Mouse (Mus musculus) embryonic facial prominence, embryonic 12.5 days (tissue): Measurements from ENCODE around the gene St6galnac5. TPM values are rescaled to one million over a fixed set of nuclear protein-coding genes. Genes with fewer than 3 reads are reported as not detected.

Experiments
- ATAC-seq: fragments of 200-750 bp; cut with Nextera tagmentation; 2 replicates; pipeline ENCODE4 v1.8.0; 2017; ENCODE audit not compliant: insufficient number of reproducible peaks, insufficient read depth, low FRiP score, low TSS enrichment
- H3K27ac ChIP-seq: fragments of 300-500 bp; sonication (generic); 2 replicates; pipeline ENCODE4 v1.5.1; 2016; ENCODE audit warnings: mild to moderate bottlenecking
- H3K27me3 ChIP-seq: fragments of 300-500 bp; sonication (generic); 2 replicates; pipeline ENCODE4 v1.6.1; 2016; ENCODE audit warnings: mild to moderate bottlenecking, moderate library complexity
- H3K36me3 ChIP-seq: fragments of 300-500 bp; sonication (generic); 2 replicates; pipeline ENCODE4 v1.6.1; 2016; ENCODE audit warnings: mild to moderate bottlenecking
- H3K4me1 ChIP-seq: fragments of 300-500 bp; sonication (generic); 2 replicates; pipeline ENCODE4 v1.6.1; 2016
- H3K4me2 ChIP-seq: fragments of 300-500 bp; sonication (generic); replicated peaks from 2 replicates; pipeline ENCODE4 v1.6.1; 2016; ENCODE audit warnings: mild to moderate bottlenecking, moderate library complexity
- H3K4me3 ChIP-seq: fragments of 300-500 bp; sonication (generic); 2 replicates; pipeline ENCODE4 v1.5.1; 2016; ENCODE audit warnings: mild to moderate bottlenecking
- H3K9ac ChIP-seq: fragments of 300-500 bp; sonication (generic); 2 replicates; pipeline ENCODE4 v1.6.1; 2016; ENCODE audit warnings: mild to moderate bottlenecking, moderate library complexity
- H3K9me3 ChIP-seq: fragments of 300-500 bp; sonication (generic); 2 replicates; pipeline ENCODE4 v1.6.1; 2016; ENCODE audit warnings: mild to moderate bottlenecking, moderate library complexity
- WGBS: fragments of 180-500 bp; shearing (Covaris S2); methylation state at CpG from one replicate; pipeline ENCODE4 v1.1.7; 2016; 5-methylcytosine and 5-hydroxymethylcytosine counted together
- polyA plus RNA-seq: library from polyadenylated mRNA; unstranded; fragments of >200 nt; fragmentation: Nextera tagmentation; extraction: Ambion mirVana; gene quantifications from 2 replicates; pipeline ENCODE4 v1.2.1, GENCODE M21; 2016

The St6galnac5 gene
- polyA plus RNA-seq, 1 experiment from 2014 or later: 2.4 TPM

DNA sequence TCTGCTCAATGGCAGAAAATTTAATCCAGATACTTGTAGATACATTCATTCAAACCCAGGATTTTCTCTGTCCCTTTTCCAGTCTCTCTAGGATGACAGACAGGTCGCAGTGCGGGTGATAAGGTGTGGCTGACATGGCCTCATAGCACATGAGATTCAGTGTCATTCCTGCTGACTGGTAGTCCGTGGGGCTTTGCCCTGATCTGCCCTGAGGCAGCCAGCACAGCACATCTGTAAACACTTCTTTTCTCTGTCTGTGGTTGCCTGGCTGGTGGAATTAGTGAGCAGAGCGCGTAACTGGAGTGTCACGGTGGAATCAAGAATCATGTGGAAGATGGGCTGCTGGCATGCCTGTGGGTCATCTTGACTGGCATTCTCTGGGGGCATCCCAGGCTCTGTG, 212.0 kb downstream of the St6galnac5 start:
- Histone ChIP-seq H3K4me1 (peaks cover 8% of the 10 kb centered on the region; the same call in 1 of the 2 replicates), H3K9me3 (no peaks in the 10 kb centered on the region), H3K4me2 (no peak overlapping the region), H3K4me3 (no peak overlapping the region), H3K36me3 (peaks cover 11% of the 10 kb centered on the region), H3K9ac (no peak overlapping the region), H3K27ac (no peak overlapping the region), H3K27me3 (no peaks in the 10 kb centered on the region)
- WGBS: 62% methylated on average over 6 of the region's 6 CpGs
- ATAC-seq: no peak

DNA sequence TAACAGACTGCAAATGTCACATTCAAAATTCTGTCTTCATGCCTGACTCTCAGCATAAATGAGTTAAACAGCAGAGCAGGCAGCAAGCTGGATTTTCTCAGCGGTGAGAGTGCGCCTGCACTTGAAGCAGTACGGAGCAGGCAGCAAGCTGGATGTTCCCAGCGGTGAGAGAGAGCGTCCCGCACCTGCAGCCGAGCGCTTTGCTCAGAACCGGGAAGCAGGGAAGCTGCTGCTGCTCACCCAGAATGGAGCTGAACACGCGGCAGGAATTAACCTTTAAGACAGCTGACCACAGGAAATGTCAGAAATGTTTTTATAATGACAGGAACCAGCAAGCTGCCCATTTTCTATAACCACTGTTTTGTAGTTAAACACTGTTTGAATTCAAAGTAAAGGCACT, 214.6 kb downstream of the St6galnac5 start:
- H3K4me3 ChIP-seq: no peak overlapping the region
- WGBS: 62% methylated on average over 11 of the region's 11 CpGs
- peaks cover 23% of the 10 kb centered on the region; the same call in 1 of the 2 replicates for H3K4me1 ChIP-seq
- H3K9ac ChIP-seq: no peak overlapping the region
- no peak overlapping the region for H3K4me2 ChIP-seq
- no peaks in the 10 kb centered on the region for H3K9me3 ChIP-seq
- ATAC-seq: no peak
- no peaks in the 10 kb centered on the region for H3K27me3 ChIP-seq
- H3K27ac ChIP-seq: no peak overlapping the region
- H3K36me3 ChIP-seq: peaks cover 11% of the 10 kb centered on the region
